Mouse (Mus musculus) CH12.LX (cell line): ENCODE data around the gene Car15.

ENCODE experiments used
- BHLHE40 ChIP-seq: IDR thresholded peaks from 2 replicates; pipeline ENCODE4 v1.6.1; 2011; ENCODE audit warnings: mild to moderate bottlenecking, low read depth, low read length, improper control_type of control experiment
- EP300 ChIP-seq: IDR thresholded peaks from 2 replicates; pipeline ENCODE4 v1.6.1; 2011; ENCODE audit warnings: low read length, improper control_type of control experiment
- POLR2A ChIP-seq: IDR thresholded peaks from 2 replicates; pipeline ENCODE4 v1.6.1; 2011; ENCODE audit warnings: low read depth, mild to moderate bottlenecking, improper control_type of control experiment, low read length
- RCOR1 ChIP-seq: conservative IDR thresholded peaks from 2 replicates; pipeline ENCODE4 v1.6.1; 2012; ENCODE audit warnings: low read depth, mild to moderate bottlenecking, inconsistent platforms, low read length, improper control_type of control experiment
- TBP ChIP-seq: conservative IDR thresholded peaks from 2 replicates; pipeline ENCODE4 v1.6.1; 2011; ENCODE audit warnings: low read depth, low read length, improper control_type of control experiment

- TF ChIP-seq EP300 (no peak), RCOR1 (no peak), POLR2A (no peak), TBP (no peak), BHLHE40 (no peak)
Observed at GRCm38 (mm10) chr16:17826500-17826899, 11.7 kb downstream of the Car15 start.
